Mouse (Mus musculus) CD4-positive, CD25-positive, alpha-beta regulatory T cell, adult 9 weeks (primary cell): ENCODE measurements around the gene Pglyrp2. TPM values are rescaled to one million over a fixed set of nuclear protein-coding genes. Genes with fewer than 3 reads are reported as not detected.

Experiments used
- polyA plus RNA-seq: library from polyadenylated mRNA; unstranded; fragments of 100-300 nt; shearing (Covaris generic); gene quantifications from one replicate; pipeline ENCODE4 v1.2.1, GENCODE M21; 2017

The Pglyrp2 gene
- 88.1 TPM for polyA plus RNA-seq

DNA sequence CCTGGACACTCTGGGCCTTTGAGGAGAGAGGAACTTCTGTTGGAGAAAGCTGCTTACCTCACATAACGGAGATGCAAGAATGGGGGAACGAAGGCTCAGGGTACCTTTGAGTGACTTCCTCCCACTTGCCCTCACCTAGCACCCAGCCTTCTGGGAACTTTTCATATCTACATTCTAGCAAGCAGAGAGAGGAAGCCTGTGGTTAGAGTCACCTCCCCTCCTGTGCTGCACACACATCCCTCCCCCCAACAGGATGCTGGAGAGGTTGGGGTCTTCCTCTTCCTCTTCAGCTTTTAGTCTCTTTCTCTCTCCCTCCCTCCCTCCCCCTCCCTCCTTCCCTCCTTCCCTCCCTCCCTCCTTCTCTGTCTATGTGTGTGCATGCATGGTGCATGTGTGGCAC is at the start of gene Pglyrp2:
Pglyrp2 (minus strand) TSS at position 134 of the 400 bp plus-strand sequence.

GRCm38 (mm10) chr17:32452482-32452881 is 28.5 kb upstream of the Pglyrp2 start, which contains the start of gene Cyp4f39:
Cyp4f39 (plus strand) TSS chr17:32452723.

DNA sequence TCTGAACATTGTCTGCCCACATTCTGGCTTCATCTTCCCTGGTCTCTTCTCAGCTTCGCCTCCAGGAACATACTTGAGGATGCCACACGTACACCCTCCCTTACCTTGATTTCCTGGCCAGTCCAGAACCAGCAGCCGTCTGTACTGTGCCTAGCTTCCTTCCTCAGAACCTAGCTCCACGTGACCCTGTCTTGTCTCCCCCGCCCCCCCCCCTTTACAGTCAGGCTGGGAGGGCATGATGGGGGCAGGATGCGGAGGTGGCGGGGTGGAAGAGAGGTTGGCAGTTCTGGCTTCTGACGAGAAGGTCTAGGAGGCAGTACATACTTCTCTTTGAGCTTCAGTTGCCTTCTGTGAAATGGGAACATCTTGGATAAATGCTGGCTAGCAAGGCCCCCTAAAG is 20.6 kb downstream of the Pglyrp2 start, which contains the start of gene Rasal3:
Rasal3 (minus strand) TSS at position 167 of the 400 bp plus-strand sequence.

DNA sequence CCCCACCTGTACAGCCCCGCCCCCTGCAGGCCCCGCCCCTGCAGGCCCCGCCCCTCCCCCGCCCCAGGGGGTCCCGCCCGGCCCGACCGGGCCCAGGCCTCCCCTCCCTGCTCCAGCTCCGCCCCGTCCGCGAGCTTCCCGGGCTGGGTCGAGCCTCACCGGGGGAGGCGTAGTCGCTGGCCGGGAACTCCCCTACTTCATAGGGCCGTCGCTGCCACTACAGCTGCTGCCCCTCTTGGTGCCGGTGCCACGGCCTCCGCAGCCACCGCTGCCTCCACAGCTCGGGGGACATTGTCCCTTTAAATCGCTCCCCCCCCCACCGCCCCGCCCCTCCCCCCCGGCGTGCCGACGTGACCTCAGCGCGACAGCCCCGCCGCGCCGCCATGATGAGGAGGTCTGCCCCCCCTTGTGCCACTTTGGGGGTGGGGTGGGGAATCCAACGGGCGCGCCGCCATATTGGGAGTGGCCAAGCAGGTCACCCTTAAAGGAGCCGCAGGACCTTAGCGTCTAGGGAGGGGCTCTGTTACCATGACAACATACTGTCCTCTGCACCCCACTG is 34.8 kb downstream of the Pglyrp2 start, which contains the start of gene Wiz:
Wiz (minus strand) TSS at position 339 of the 559 bp plus-strand sequence.

Other genes with a start within 250 kb of the Pglyrp2 start
- gene Ephx3, start 234.6 kb downstream of the Pglyrp2 start, polyA plus RNA-seq: not detected
- 46.7 TPM for gene Brd4, start 139.4 kb downstream of the Pglyrp2 start, polyA plus RNA-seq
- gene Akap8, start 102.9 kb downstream of the Pglyrp2 start, polyA plus RNA-seq: 296 TPM
- gene Akap8l, start 73.6 kb downstream of the Pglyrp2 start, polyA plus RNA-seq: 263 TPM
- 19.5 TPM for gene Wiz, start 34.7 kb downstream of the Pglyrp2 start, polyA plus RNA-seq
- gene Rasal3, start 20.6 kb downstream of the Pglyrp2 start, polyA plus RNA-seq: 83.5 TPM
- 0.74 TPM for gene Cyp4f39, start 28.6 kb upstream of the Pglyrp2 start, polyA plus RNA-seq
- 5.0 TPM for gene Cyp4f17, start 81.9 kb upstream of the Pglyrp2 start, polyA plus RNA-seq
- gene Cyp4f16, start 112.4 kb upstream of the Pglyrp2 start, polyA plus RNA-seq: 14.6 TPM
- gene Cyp4f37, start 197.1 kb upstream of the Pglyrp2 start, polyA plus RNA-seq: not detected
- gene Cyp4f40, start 234.7 kb upstream of the Pglyrp2 start, polyA plus RNA-seq: not detected